Mouse (Mus musculus) liver, postnatal 0 days (tissue): ENCODE measurements around the gene Hsp90b1.

Source experiments
- CTCF ChIP-seq: sonication (generic); IDR thresholded peaks from 2 replicates; pipeline ENCODE4 v1.5.1; 2016; ENCODE audit warnings: antibody characterized with exemption, low read depth
- EP300 ChIP-seq: IDR thresholded peaks from 2 replicates; pipeline ENCODE4 v1.6.1; 2016; ENCODE audit warnings: antibody characterized with exemption, low read depth, mild to moderate bottlenecking

DNA sequence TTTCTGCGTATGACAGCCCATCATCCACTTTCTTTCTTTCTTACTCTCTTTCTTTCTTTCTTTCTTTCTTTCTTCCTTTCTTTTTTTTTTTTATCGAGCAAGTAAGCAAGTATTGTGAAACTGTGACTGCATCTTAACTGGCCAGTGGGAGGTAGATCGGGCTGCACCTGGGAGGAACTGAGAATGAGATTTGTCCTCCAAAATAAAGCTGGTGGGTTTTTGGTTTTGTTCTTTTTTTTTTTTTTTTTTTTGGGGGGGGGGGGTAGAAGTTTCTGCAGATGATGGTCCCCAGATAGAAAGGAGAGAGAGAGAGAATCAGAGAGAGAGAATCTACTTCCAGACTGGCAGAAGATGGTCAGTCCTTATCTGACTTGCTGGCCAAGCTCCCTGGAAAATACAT lies 1.8 kb upstream of the Hsp90b1 start:
- no peak for TF ChIP-seq CTCF
- TF ChIP-seq EP300: no peak
